Mouse (Mus musculus) central nervous system, embryonic 18 days (tissue): Measurements from ENCODE around the gene 2210418O10Rik. TPM values are rescaled to one million over a fixed set of nuclear protein-coding genes. Genes with fewer than 3 reads are reported as not detected.

Experiments
- polyA plus RNA-seq: library from polyadenylated mRNA; depleted of rRNA; stranded (reverse); fragments of >200 nt; gene quantifications from 2 replicates; pipeline ENCODE4 v1.2.3, GENCODE M21; 2012; rRNA removed

2210418O10Rik gene
- polyA plus RNA-seq: 7.2 and 8.6 TPM in 2 replicates

GRCm38 (mm10) chr2:176226269-176226668 lies at the start of gene 2210418O10Rik:
2210418O10Rik (plus strand) TSS chr2:176226569.

Other genes starting within 250 kb of the 2210418O10Rik start
- gene Gm2004, start 76.7 kb upstream of the 2210418O10Rik start, polyA plus RNA-seq: 0.57 and 0.98 TPM in 2 replicates
- gene Gm11009, start 92.9 kb downstream of the 2210418O10Rik start, polyA plus RNA-seq: not detected in 2 replicates
- gene Gm14435, start 197.0 kb downstream of the 2210418O10Rik start, polyA plus RNA-seq: 3.3 and 3.4 TPM in 2 replicates